Mouse (Mus musculus) embryonic facial prominence, embryonic 13.5 days (tissue): Measurements from ENCODE around the gene Bcl11b. TPM values are rescaled to one million over a fixed set of nuclear protein-coding genes. Genes with fewer than 3 reads are reported as not detected.

Experiments
- polyA plus RNA-seq: library from polyadenylated mRNA; unstranded; fragments of >200 nt; fragmentation: Nextera tagmentation; extraction: Ambion mirVana; gene quantifications from 2 replicates; pipeline ENCODE4 v1.2.1, GENCODE M21; 2015

The Bcl11b gene
- polyA plus RNA-seq, 1 experiment from 2014 or later = 40.6 TPM

Other genes with a start within 250 kb of the Bcl11b start
- 89.0 and 90.1 TPM in 2 replicates for gene Setd3, start 175.7 kb upstream of the Bcl11b start, polyA plus RNA-seq
- gene Ccnk, start 176.0 kb upstream of the Bcl11b start, polyA plus RNA-seq = 4.4 and 4.8 TPM in 2 replicates